Mouse (Mus musculus) MEL (cell line): Measurements from ENCODE around the gene I0C0044D17Rik. TPM values are rescaled to one million over a fixed set of nuclear protein-coding genes. Genes with fewer than 3 reads are reported as not detected.
"Not testable (repeated sequence)": the region's sequence is repeated elsewhere in the genome, so short reads cannot be mapped to it uniquely, and the experiment has no call there.

ENCODE experiments used
- DNase-seq: peaks from one replicate; pipeline ENCODE4 v3.0.0; 2011; ENCODE audit warnings: low read depth, low spot score
- H3K27ac ChIP-seq: 2 replicates; pipeline ENCODE4 v1.5.1; 2012; ENCODE audit warnings: low read depth, mild to moderate bottlenecking, control low read depth, low read length, moderate library complexity; ENCODE audit not compliant: control insufficient read depth
- H3K27me3 ChIP-seq, 2 experiments: fragments of 150-350 bp in 1 of 2; sonication (generic) in 1 of 2; 2 replicates each; pipeline ENCODE4 v1.6.1; 2012; ENCODE audit warnings: low read length in 2 of 2, mild to moderate bottlenecking in 2 of 2, improper control_type of control experiment in 1 of 2, moderate library complexity in 1 of 2; ENCODE audit not compliant: insufficient read depth in 2 of 2, control insufficient read depth in 1 of 2
- H3K36me3 ChIP-seq, 2 experiments: 2 replicates each; pipeline ENCODE4 v1.6.1; 2012 to 2014; ENCODE audit warnings: low read length in 2 of 2, improper control_type of control experiment in 1 of 2, inconsistent platforms in 1 of 2, mild to moderate bottlenecking in 1 of 2; ENCODE audit not compliant: insufficient read depth in 2 of 2, control insufficient read depth in 1 of 2
- H3K4me1 ChIP-seq, 2 experiments: fragments of 150-350 bp in 1 of 2; sonication (generic) in 1 of 2; 2 replicates each; pipeline ENCODE4 v1.6.1; 2012; ENCODE audit warnings: low read length in 2 of 2, improper control_type of control experiment in 1 of 2, mild to moderate bottlenecking in 1 of 2; ENCODE audit not compliant: insufficient read depth in 2 of 2, control insufficient read depth in 1 of 2
- H3K4me3 ChIP-seq, 2 experiments: fragments of 150-350 bp in 1 of 2; sonication (generic) in 1 of 2; 2 replicates each; pipeline ENCODE4 v1.5.1; 2012; ENCODE audit warnings: low read depth in 2 of 2, low read length in 2 of 2, mild to moderate bottlenecking in 2 of 2, moderate library complexity in 2 of 2, control low read depth in 1 of 2, improper control_type of control experiment in 1 of 2; ENCODE audit not compliant: control insufficient read depth in 1 of 2, insufficient read depth in 1 of 2
- H3K79me2 ChIP-seq: 2 replicates; pipeline ENCODE4 v1.6.1; 2012; ENCODE audit warnings: mild to moderate bottlenecking, low read length, moderate library complexity; ENCODE audit not compliant: control insufficient read depth, poor library complexity, insufficient read depth
- H3K9ac ChIP-seq: 2 replicates; pipeline ENCODE4 v1.6.1; 2012; ENCODE audit warnings: low read depth, mild to moderate bottlenecking, control low read depth, low read length, moderate library complexity; ENCODE audit not compliant: control insufficient read depth, poor library complexity, severe bottlenecking
- H3K9me3 ChIP-seq: fragments of 150-350 bp; sonication (generic); replicated peaks from 2 replicates; pipeline ENCODE4 v1.6.1; 2012; ENCODE audit warnings: mild to moderate bottlenecking, low read length, improper control_type of control experiment, moderate library complexity; ENCODE audit not compliant: insufficient read depth
- CHD2 ChIP-seq: IDR thresholded peaks from 2 replicates; pipeline ENCODE4 v1.6.1; 2011; ENCODE audit warnings: low read length, improper control_type of control experiment
- CTCF ChIP-seq, 3 experiments: IDR thresholded peaks in 2 of 3; conservative IDR thresholded peaks in 1 of 3; 2 replicates each; pipeline ENCODE4 v1.5.1; 2011 to 2012; ENCODE audit warnings: low read length in 3 of 3, low read depth in 2 of 3, mild to moderate bottlenecking in 2 of 3, improper control_type of control experiment in 1 of 3, inconsistent platforms in 1 of 3, mixed read lengths in 1 of 3, moderate library complexity in 1 of 3; ENCODE audit not compliant: control insufficient read depth in 1 of 3, insufficient read depth in 1 of 3, poor library complexity in 1 of 3, severe bottlenecking in 1 of 3
- ETS1 ChIP-seq: IDR thresholded peaks from 2 replicates; pipeline ENCODE4 v1.6.1; 2012; ENCODE audit warnings: low read depth, mild to moderate bottlenecking, inconsistent platforms, low read length, improper control_type of control experiment, moderate library complexity
- KAT2A ChIP-seq: conservative IDR thresholded peaks from 2 replicates; pipeline ENCODE4 v1.6.1; 2012; ENCODE audit warnings: low read depth, low read length, improper control_type of control experiment, inconsistent platforms
- MAFK ChIP-seq: IDR thresholded peaks from 2 replicates; pipeline ENCODE4 v1.6.1; 2011; ENCODE audit warnings: low read depth, mild to moderate bottlenecking, low read length, improper control_type of control experiment, borderline replicate concordance
- MAX ChIP-seq: IDR thresholded peaks from 2 replicates; pipeline ENCODE4 v1.6.1; 2011; ENCODE audit warnings: low read length, improper control_type of control experiment
- MEF2A ChIP-seq: IDR thresholded peaks from 2 replicates; pipeline ENCODE4 v1.6.1; 2014; ENCODE audit warnings: low read depth, mild to moderate bottlenecking, inconsistent platforms, low read length, improper control_type of control experiment; ENCODE audit not compliant: poor library complexity, insufficient replicate concordance, severe bottlenecking; ENCODE audit errors: extremely low read depth
- NRF1 ChIP-seq: IDR thresholded peaks from 2 replicates; pipeline ENCODE4 v1.6.1; 2014; ENCODE audit warnings: low read depth, mild to moderate bottlenecking, inconsistent platforms, low read length, improper control_type of control experiment, moderate library complexity; ENCODE audit not compliant: poor library complexity, insufficient read depth, severe bottlenecking
- POLR2A ChIP-seq, 2 experiments: IDR thresholded peaks; 2 replicates each; pipeline ENCODE4 v1.6.1; 2011 to 2012; ENCODE audit warnings: low read length in 2 of 2, mild to moderate bottlenecking in 2 of 2, control low read depth in 1 of 2, improper control_type of control experiment in 1 of 2, low read depth in 1 of 2, moderate library complexity in 1 of 2; ENCODE audit not compliant: control insufficient read depth in 1 of 2, insufficient read depth in 1 of 2, poor library complexity in 1 of 2
- RAD21 ChIP-seq: IDR thresholded peaks from 2 replicates; pipeline ENCODE4 v1.6.1; 2011; ENCODE audit warnings: mild to moderate bottlenecking, low read depth, low read length, improper control_type of control experiment
- SIN3A ChIP-seq: IDR thresholded peaks from 2 replicates; pipeline ENCODE4 v1.6.1; 2012; ENCODE audit warnings: low read length, improper control_type of control experiment, inconsistent platforms
- TAL1 ChIP-seq: IDR thresholded peaks from 2 replicates; pipeline ENCODE4 v1.6.1; 2012; ENCODE audit warnings: mild to moderate bottlenecking, inconsistent platforms, low read length, moderate library complexity, mixed read lengths
- TBP ChIP-seq: IDR thresholded peaks from 2 replicates; pipeline ENCODE4 v1.8.0; 2011; ENCODE audit warnings: low read depth, low read length, improper control_type of control experiment
- TCF12 ChIP-seq: IDR thresholded peaks from 2 replicates; pipeline ENCODE4 v1.6.1; 2014; ENCODE audit warnings: low read depth, mild to moderate bottlenecking, inconsistent platforms, low read length, improper control_type of control experiment, moderate library complexity
- USF1 ChIP-seq: IDR thresholded peaks from 2 replicates; pipeline ENCODE4 v1.6.1; 2014; ENCODE audit warnings: low read depth, mild to moderate bottlenecking, inconsistent platforms, low read length, improper control_type of control experiment, moderate library complexity
- ZKSCAN1 ChIP-seq: IDR thresholded peaks from 2 replicates; pipeline ENCODE4 v1.6.1; 2012; ENCODE audit warnings: low read depth, mild to moderate bottlenecking, inconsistent platforms, low read length, improper control_type of control experiment, moderate library complexity
- ZNF384 ChIP-seq: IDR thresholded peaks from 2 replicates; pipeline ENCODE4 v1.6.1; 2012; ENCODE audit warnings: low read depth, mild to moderate bottlenecking, inconsistent platforms, low read length, improper control_type of control experiment
- polyA plus RNA-seq, 2 experiments: library from polyadenylated mRNA; stranded (reverse) in 1 of 2; unstranded in 1 of 2; fragments of >175 nt in 1 of 2; fragments of >200 nt in 1 of 2; gene quantifications; 2 replicates each; pipeline versions ENCODE4 v1.2.1 to v1.2.4; 2012; ENCODE audit warnings: low replicate concordance in 2 of 2, low read depth in 1 of 2; ENCODE audit not compliant: insufficient read length in 2 of 2, insufficient read depth in 1 of 2, missing spikeins in 1 of 2
- total RNA-seq: library from RNA; depleted of rRNA; stranded (reverse); fragments of 300-350 nt; gene quantifications from 2 replicates; pipeline ENCODE4 v1.2.3, GENCODE M21; 2012

Gene I0C0044D17Rik
- total and polyA plus RNA-seq, 3 experiments: not detected

DNA sequence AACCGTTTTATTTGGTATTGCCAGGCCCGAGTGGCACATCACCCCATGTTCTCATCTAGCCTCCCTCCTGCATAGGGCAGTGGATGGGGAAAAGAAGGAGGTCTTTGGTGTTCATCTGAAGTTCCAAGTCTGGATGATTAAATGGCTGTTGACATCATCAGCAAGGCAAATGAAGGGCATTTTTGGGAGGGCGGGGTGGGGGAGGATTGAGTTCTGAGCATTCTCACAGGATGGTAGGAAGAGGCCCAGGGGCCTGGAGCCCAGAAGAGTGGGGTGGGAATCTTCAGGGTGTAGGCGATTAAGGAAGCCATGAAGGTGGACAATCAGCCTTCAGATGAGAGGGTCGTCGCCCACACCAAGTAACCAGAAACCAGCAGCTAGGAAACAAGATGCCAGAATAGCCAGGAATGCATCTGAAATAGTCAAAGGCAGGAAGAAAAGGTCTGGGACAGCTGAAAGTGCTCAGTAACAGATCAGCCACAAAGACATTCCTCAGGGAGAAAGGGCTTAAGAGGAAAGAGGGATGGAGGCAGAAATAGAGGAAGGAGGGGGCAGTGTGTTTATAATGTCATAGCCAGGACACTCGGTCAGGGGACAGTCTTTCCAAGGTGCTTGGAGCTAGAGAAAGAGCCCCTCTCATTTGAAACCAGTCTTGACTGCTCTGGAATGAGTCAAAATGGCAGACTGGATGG is 20.4 kb upstream of the I0C0044D17Rik start:
- TF ChIP-seq CHD2 (no peak), USF1 (no peak)
- no peaks in the 10 kb centered on the region for H3K79me2 ChIP-seq
- no peak for DNase-seq

DNA sequence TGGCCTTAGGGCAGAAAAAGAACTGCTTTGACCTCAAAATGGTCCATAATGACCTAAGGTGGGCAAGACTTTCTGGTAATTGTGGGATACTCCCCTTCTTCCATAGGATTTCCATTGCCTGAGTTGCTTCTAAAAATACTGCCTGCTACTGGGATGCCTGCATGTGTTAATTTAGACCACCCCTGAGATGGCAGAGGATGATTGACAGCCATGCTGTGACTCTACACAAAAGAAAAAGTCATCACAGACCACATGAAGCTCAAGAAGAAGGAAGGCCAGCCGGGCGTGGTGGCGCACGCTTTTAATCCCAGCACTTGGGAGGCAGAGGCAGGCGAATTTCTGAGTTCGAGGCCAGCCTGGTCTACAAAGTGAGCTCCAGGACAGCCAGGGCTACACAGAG is 17.6 kb upstream of the I0C0044D17Rik start:
- H3K4me1 ChIP-seq, H3K79me2 ChIP-seq, H3K9ac ChIP-seq, DNase-seq, H3K27me3 ChIP-seq, H3K9me3 ChIP-seq, H3K4me3 ChIP-seq, H3K36me3 ChIP-seq, H3K27ac ChIP-seq: not testable (repeated sequence)

More for the DNA sequence above, 20.4 kb upstream of the I0C0044D17Rik start:
- Histone ChIP-seq H3K27ac (no peak overlapping the region), H3K36me3 (no peaks in the 10 kb centered on the region), H3K4me1 (no peaks in the 10 kb centered on the region), H3K27me3 (no peaks in the 10 kb centered on the region), H3K9ac (no peak overlapping the region), H3K4me3 (no peak overlapping the region), H3K9me3 (no peaks in the 10 kb centered on the region)

DNA sequence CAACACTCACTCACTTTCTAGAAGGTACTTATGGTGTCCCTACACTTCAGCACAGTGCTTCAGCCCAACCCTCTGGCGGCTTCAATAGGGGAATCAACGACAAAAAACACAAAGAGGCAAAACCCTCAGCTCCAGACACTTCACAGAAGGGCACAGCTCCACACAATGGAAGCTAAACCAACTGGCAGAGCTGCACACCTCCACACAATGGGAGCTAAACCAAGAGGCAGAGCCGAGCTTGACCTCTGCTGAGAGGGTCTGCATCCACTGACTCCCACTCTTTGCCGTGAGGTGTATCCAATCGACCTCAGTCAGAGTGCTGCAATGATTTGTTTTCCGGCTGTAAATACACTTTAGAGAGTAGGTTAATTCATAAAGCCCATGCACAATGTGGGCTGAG is 16.9 kb upstream of the I0C0044D17Rik start:
- H3K9ac ChIP-seq: no peak overlapping the region
- TF ChIP-seq MAFK (no peak), ZKSCAN1 (no peak), POLR2A (IDR thresholded peaks at IDR 0.05; ENCODE audit: control insufficient read depth in 1 of 2, insufficient read depth in 1 of 2, low read depth in 1 of 2, low read length in 2 of 2, poor library complexity in 1 of 2) (no peak), SIN3A (no peak), MAX (no peak), CHD2 (no peak), TCF12 (no peak), NRF1 (no peak), RAD21 (no peak), ZNF384 (no peak), ETS1 (no peak), TBP (no peak), MEF2A (no peak), TAL1 (no peak), KAT2A (no peak), CTCF (IDR thresholded peaks at IDR 0.05 in 2 of 3, conservative IDR thresholded peaks at IDR 0.05 in 1 of 3; ENCODE audit: control insufficient read depth in 1 of 3, insufficient read depth in 1 of 3, low read depth in 2 of 3, low read length in 3 of 3, poor library complexity in 1 of 3, severe bottlenecking in 1 of 3) (no peak)
- H3K4me1 ChIP-seq: no peaks in the 10 kb centered on the region
- DNase-seq: no peak
- no peak overlapping the region for H3K4me3 ChIP-seq
- H3K9me3 ChIP-seq: no peaks in the 10 kb centered on the region
- H3K79me2 ChIP-seq: no peaks in the 10 kb centered on the region
- no peak overlapping the region for H3K27ac ChIP-seq
- no peaks in the 10 kb centered on the region for H3K27me3 ChIP-seq
- H3K36me3 ChIP-seq: no peaks in the 10 kb centered on the region
